Mouse (Mus musculus): Measurements from ENCODE around the gene Tead1.

The Tead1 gene

GRCm38 (mm10) chr7:112854516-112854915 is 175.4 kb downstream of the Tead1 start:
- DNase-seq (ENCODE audit: extremely low spot score, low spot score) = no peak

GRCm38 (mm10) chr7:112855419-112855818 is 176.3 kb downstream of the Tead1 start:
- DNase-seq (ENCODE audit: extremely low spot score, low spot score) = no peak

GRCm38 (mm10) chr7:112856121-112856571 is 177.0 kb downstream of the Tead1 start:
- DNase-seq (ENCODE audit: extremely low spot score, low spot score) = no peak

GRCm38 (mm10) chr7:112856583-112856982 is 177.5 kb downstream of the Tead1 start:
- no peak for DNase-seq (ENCODE audit: extremely low spot score, low spot score)

GRCm38 (mm10) chr7:112859887-112860286 is 180.8 kb downstream of the Tead1 start:
- DNase-seq (ENCODE audit: extremely low spot score, low spot score) = no peak

GRCm38 (mm10) chr7:112862086-112862485 is 183.0 kb downstream of the Tead1 start:
- DNase-seq (ENCODE audit: extremely low spot score, low spot score) = no peak

- DNase-seq (ENCODE audit: extremely low spot score, low spot score) = no peak
Observed at GRCm38 (mm10) chr7:112864188-112864587, 185.1 kb downstream of the Tead1 start.

- peak; percentile 61 for DNase-seq (ENCODE audit: extremely low spot score, low spot score)
Observed at GRCm38 (mm10) chr7:112865739-112866138, 186.6 kb downstream of the Tead1 start.

GRCm38 (mm10) chr7:112868551-112869465 is 189.7 kb downstream of the Tead1 start:
- DNase-seq (ENCODE audit: extremely low spot score, low spot score) = peak; percentile 77

GRCm38 (mm10) chr7:112871752-112872151 is 192.6 kb downstream of the Tead1 start:
- DNase-seq (ENCODE audit: extremely low spot score, low spot score) = no peak

GRCm38 (mm10) chr7:112872435-112873196 is 193.5 kb downstream of the Tead1 start:
- DNase-seq (ENCODE audit: extremely low spot score, low spot score) = no peak

GRCm38 (mm10) chr7:112876128-112876527 is 197.0 kb downstream of the Tead1 start:
- no peak for DNase-seq (ENCODE audit: extremely low spot score, low spot score)

- DNase-seq (ENCODE audit: extremely low spot score, low spot score) = peak; percentile 40
Observed at GRCm38 (mm10) chr7:112883791-112884274, 204.7 kb downstream of the Tead1 start.

GRCm38 (mm10) chr7:112885546-112885945 is 206.4 kb downstream of the Tead1 start:
- no peak for DNase-seq (ENCODE audit: extremely low spot score, low spot score)

GRCm38 (mm10) chr7:112891883-112892282 is 212.8 kb downstream of the Tead1 start:
- DNase-seq (ENCODE audit: extremely low spot score, low spot score) = no peak

- no peak for DNase-seq (ENCODE audit: extremely low spot score, low spot score)
Observed at GRCm38 (mm10) chr7:112892595-112892994, 213.5 kb downstream of the Tead1 start.

- no peak for DNase-seq (ENCODE audit: extremely low spot score, low spot score)
Observed at GRCm38 (mm10) chr7:112896363-112896762, 217.2 kb downstream of the Tead1 start.

- DNase-seq (ENCODE audit: extremely low spot score, low spot score) = no peak
Observed at GRCm38 (mm10) chr7:112901710-112902109, 222.6 kb downstream of the Tead1 start.

- DNase-seq (ENCODE audit: extremely low spot score, low spot score) = no peak
Observed at GRCm38 (mm10) chr7:112906848-112907247, 227.7 kb downstream of the Tead1 start.

GRCm38 (mm10) chr7:112907468-112907867 is 228.3 kb downstream of the Tead1 start:
- no peak for DNase-seq (ENCODE audit: extremely low spot score, low spot score)

- no peak for DNase-seq (ENCODE audit: extremely low spot score, low spot score)
Observed at GRCm38 (mm10) chr7:112909164-112909563, 230.0 kb downstream of the Tead1 start.

GRCm38 (mm10) chr7:112912969-112913368 is 233.9 kb downstream of the Tead1 start:
- DNase-seq (ENCODE audit: extremely low spot score, low spot score) = no peak

Data from neural tube, embryonic 10.5 days (tissue).